Mouse (Mus musculus): ENCODE data around the gene Slc44a4.
"Not testable (repeated sequence)": the region's sequence is repeated elsewhere in the genome, so short reads cannot be mapped to it uniquely, and the experiment has no call there.

DNA sequence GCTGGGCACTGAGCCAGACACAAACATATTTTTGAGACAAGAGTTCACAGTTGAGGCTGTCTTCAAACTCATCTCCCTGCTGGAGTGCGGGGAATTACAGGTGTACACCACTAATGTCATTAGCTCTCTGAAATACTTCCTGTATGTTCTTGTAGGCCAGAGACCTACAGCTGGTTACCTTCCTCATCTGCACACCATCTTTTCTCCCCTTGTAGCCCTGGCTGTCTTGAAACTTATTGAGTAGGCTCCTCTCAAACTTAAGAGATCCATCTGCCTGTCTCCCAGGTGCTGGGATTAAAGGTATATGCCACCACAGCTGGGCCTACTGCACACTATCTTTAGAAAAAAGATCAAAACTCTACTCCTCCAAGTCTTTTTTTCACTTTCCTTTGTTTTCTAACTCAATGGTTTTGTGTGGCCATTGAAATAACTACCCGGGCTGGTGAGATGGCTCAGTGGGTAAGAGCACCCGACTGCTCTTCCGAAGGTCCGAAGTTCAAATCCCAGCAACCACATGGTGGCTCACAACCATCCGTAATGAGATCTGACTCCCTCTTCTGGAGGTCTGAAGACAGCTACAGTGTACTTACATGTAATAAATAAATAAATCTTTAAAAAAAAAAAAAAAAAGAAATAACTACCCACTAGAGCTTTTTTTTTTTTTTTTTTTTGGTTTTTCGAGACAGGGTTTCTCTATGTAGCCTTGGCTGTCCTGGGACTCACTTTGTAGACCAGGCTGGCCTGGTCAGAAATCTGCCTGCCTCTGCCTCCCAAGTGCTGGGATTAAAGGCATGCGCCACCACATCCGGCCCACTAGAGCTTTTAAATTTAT lies 34.7 kb downstream of the Slc44a4 start:
- TF ChIP-seq CTCF (IDR thresholded peaks at IDR 0.05; ENCODE audit: borderline replicate concordance, control insufficient read depth, extremely low read depth, insufficient read depth, low read length, poor library complexity); POLR2A (IDR thresholded peaks at IDR 0.05; ENCODE audit: control insufficient read depth, extremely low read depth, insufficient read depth, low read length, poor library complexity): not testable (repeated sequence)
